Mouse (Mus musculus): ENCODE results near the gene Tmem128. TPM values are rescaled to one million over a fixed set of nuclear protein-coding genes. Genes with fewer than 3 reads are reported as not detected.

Tmem128 gene
- 82.6 and 100 TPM in 2 replicates for polyA plus RNA-seq (2014; fragmentation: Nextera tagmentation; extraction: Ambion mirVana)

DNA sequence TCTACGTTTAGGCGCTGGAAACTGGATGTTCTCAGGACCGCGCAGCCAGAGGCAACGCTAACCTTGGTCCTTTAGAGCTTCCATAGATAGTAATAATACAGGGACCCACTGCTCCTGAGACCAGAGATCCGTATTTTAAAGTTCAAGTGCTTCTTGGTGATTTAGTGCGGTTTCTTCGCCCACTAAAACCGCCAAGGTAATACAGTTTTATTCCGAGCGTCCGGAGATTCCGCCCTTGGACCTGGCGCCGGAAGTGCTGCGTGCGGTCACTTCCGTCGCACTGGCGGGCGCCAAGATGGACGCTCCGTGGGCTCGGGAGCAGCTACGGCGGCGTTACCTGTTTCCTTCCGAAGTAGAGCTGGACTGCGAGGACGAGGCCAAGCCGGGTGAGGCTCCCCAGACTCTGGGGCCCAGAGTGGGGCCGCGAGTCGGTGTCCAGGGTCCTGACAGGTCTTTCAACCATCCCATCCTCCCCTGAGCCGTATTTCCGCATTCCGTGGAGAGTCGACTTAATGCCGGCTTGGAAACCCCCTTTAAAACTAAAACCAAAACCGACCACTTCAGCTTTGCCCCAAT is at the start of gene Tmem128:
TSS of gene Tmem128 (plus strand) at position 79 of the 576 bp plus-strand sequence.
- Histone ChIP-seq H3K9me3 (ENCODE audit: control insufficient read depth, low read length) (no peaks in the 10 kb centered on the region; the same call in 1 of the 2 replicates), H3K4me3 (ENCODE audit: low read depth, low read length) (peak within 1 kb of the TSS; percentile 87), H3K9ac (ENCODE audit: low read length) (peak within 1 kb of the TSS; percentile 88), H3K27ac (ENCODE audit: low read depth, low read length) (peak within 1 kb of the TSS; percentile 50; the same call in 1 of the 2 replicates), H3K4me2 (ENCODE audit: low read depth, low read length, severe bottlenecking) (peak within 1 kb of the TSS; percentile 82), H3K27me3 (ENCODE audit: control insufficient read depth, insufficient read depth, low read length) (no peaks in the 10 kb centered on the region), H3K36me3 (ENCODE audit: control insufficient read depth, insufficient read depth, low read length) (no peaks in the 10 kb centered on the region; the same call in 1 of the 2 replicates), H3K4me1 (replicated peaks; ENCODE audit: control insufficient read depth, insufficient read depth, low read length) (no peaks in the 10 kb centered on the region)
- ATAC-seq (replicated peaks; ENCODE audit: low FRiP score): peak; percentile 65; the same call in 1 of the 2 replicates
- peak; percentile 73 for DNase-seq (ENCODE audit: low spot score)
- WGBS: under 1% methylated on average over 40 of the region's 40 CpGs

DNA sequence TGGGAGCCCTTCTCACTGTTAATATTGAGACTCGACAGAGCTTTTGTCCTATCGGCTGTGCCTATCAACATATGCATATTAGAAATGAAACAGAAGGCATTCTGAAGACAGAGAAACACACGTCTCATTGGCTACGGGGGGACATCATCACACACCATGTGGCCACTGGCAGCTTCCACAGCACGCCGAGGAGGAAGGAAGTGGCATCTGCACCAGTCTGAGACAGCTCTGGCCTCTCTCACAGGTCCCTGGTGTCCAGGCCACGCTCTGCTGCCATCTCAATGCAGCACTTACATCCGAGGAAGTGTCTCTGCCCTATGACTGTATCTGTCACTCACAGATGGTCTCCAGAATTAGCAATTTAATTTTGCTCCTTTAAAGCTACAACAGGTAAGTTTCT is 48.3 kb upstream of the Tmem128 start:
- peaks cover 14% of the 10 kb centered on the region for H3K36me3 ChIP-seq (ENCODE audit: control insufficient read depth, insufficient read depth, low read length)
- no peaks in the 10 kb centered on the region for H3K9me3 ChIP-seq (ENCODE audit: control insufficient read depth, low read length)
- 95% methylated on average over 8 of the region's 8 CpGs for WGBS
- H3K9ac ChIP-seq (ENCODE audit: low read length): no peak overlapping the region
- H3K4me2 ChIP-seq (ENCODE audit: low read depth, low read length, severe bottlenecking): no peak overlapping the region
- no peak overlapping the region for H3K4me3 ChIP-seq (ENCODE audit: low read depth, low read length)
- no peaks in the 10 kb centered on the region for H3K27me3 ChIP-seq (ENCODE audit: control insufficient read depth, insufficient read depth, low read length)
- ATAC-seq (replicated peaks; ENCODE audit: low FRiP score) (no peak), DNase-seq (ENCODE audit: low spot score) (no peak)
- no peaks in the 10 kb centered on the region for H3K4me1 ChIP-seq (replicated peaks; ENCODE audit: control insufficient read depth, insufficient read depth, low read length)
- H3K27ac ChIP-seq (ENCODE audit: low read depth, low read length): no peak overlapping the region

DNA sequence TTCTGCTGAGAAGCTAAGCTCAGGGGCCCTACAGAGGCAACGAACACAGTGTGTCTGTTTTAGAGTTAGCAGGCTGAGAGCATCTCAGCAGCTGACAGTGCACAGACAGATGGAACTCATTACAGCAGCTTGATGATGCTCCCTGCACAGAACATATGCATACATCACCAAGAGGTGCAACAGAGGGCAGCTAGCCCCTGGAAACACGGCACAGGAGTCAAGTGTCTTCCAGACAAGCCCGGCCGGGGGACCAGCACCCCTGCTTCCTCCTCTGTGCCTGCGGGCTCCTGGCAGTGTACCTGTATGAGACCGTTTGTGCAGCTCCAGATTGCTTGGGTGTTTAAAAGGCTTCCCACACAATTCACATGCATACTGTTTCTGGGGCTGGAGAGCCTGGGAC is 47.0 kb upstream of the Tmem128 start:
- Histone ChIP-seq H3K9ac (ENCODE audit: low read length) (no peak overlapping the region), H3K27ac (ENCODE audit: low read depth, low read length) (no peak overlapping the region), H3K27me3 (ENCODE audit: control insufficient read depth, insufficient read depth, low read length) (no peaks in the 10 kb centered on the region), H3K36me3 (ENCODE audit: control insufficient read depth, insufficient read depth, low read length) (peaks cover 14% of the 10 kb centered on the region), H3K9me3 (ENCODE audit: control insufficient read depth, low read length) (no peaks in the 10 kb centered on the region), H3K4me1 (replicated peaks; ENCODE audit: control insufficient read depth, insufficient read depth, low read length) (no peaks in the 10 kb centered on the region), H3K4me2 (ENCODE audit: low read depth, low read length, severe bottlenecking) (no peak overlapping the region), H3K4me3 (ENCODE audit: low read depth, low read length) (no peak overlapping the region)
- ATAC-seq (replicated peaks; ENCODE audit: low FRiP score): no peak
- 87% methylated on average over 6 of the region's 6 CpGs for WGBS
- DNase-seq (ENCODE audit: low spot score): no peak

DNA sequence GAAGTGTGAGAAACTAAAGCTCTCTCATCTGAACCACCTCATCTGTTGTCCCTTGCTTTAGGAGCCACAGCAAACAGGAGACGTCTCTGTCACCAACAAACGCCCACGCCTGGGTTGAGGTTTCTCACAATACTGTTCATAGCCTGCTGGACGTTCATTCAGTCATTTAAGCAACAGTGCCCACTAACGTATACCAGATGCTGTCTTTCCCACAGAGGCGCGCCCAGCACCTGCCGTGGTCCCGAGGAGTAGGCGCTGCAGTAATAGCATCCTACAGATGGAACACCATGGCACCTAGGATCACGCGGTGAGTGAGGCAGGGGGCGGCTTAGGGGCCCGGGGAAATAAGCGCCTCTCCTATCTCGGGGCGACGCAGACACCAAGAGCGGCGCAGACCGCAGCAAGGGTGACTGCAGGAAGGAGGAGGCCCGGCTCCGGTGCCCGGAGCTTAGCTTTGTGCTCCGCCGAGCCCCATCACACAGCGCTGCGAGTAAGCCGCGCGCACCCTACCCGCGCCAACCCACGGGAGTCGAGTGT is 40.1 kb upstream of the Tmem128 start:
- Histone ChIP-seq H3K4me1 (replicated peaks; ENCODE audit: control insufficient read depth, insufficient read depth, low read length) (peaks cover 11% of the 10 kb centered on the region), H3K9ac (ENCODE audit: low read length) (peak overlapping the region; percentile 86), H3K4me3 (ENCODE audit: low read depth, low read length) (peak overlapping the region; percentile 85), H3K27ac (ENCODE audit: low read depth, low read length) (no peak overlapping the region), H3K9me3 (ENCODE audit: control insufficient read depth, low read length) (no peaks in the 10 kb centered on the region), H3K27me3 (ENCODE audit: control insufficient read depth, insufficient read depth, low read length) (no peaks in the 10 kb centered on the region), H3K36me3 (ENCODE audit: control insufficient read depth, insufficient read depth, low read length) (no peaks in the 10 kb centered on the region), H3K4me2 (ENCODE audit: low read depth, low read length, severe bottlenecking) (peak overlapping the region; percentile 79)
- WGBS: under 1% methylated on average over 30 of the region's 35 CpGs
- DNase-seq (ENCODE audit: low spot score): no peak
- peak; percentile 84 for ATAC-seq (replicated peaks; ENCODE audit: low FRiP score)

- Histone ChIP-seq H3K27ac (ENCODE audit: low read depth, low read length) (no peak within 1 kb of the TSS), H3K36me3 (ENCODE audit: control insufficient read depth, insufficient read depth, low read length) (no peaks in the 10 kb centered on the region; the same call in 1 of the 2 replicates), H3K27me3 (ENCODE audit: control insufficient read depth, insufficient read depth, low read length) (no peaks in the 10 kb centered on the region), H3K4me1 (replicated peaks; ENCODE audit: control insufficient read depth, insufficient read depth, low read length) (peaks cover 11% of the 10 kb centered on the region), H3K4me2 (ENCODE audit: low read depth, low read length, severe bottlenecking) (peak within 1 kb of the TSS; percentile 88), H3K9me3 (ENCODE audit: control insufficient read depth, low read length) (no peaks in the 10 kb centered on the region), H3K9ac (ENCODE audit: low read length) (peak within 1 kb of the TSS; percentile 86), H3K4me3 (ENCODE audit: low read depth, low read length) (peak within 1 kb of the TSS; percentile 85)
- DNase-seq (ENCODE audit: low spot score): peak; percentile 96
- ATAC-seq (replicated peaks; ENCODE audit: low FRiP score): peak; percentile 93
- WGBS: under 1% methylated on average over 54 of the region's 55 CpGs
Measured at GRCm38 (mm10) chr5:38220328-38220912, 39.6 kb upstream of the Tmem128 start, which contains the start of the genes Zbtb49 and Lyar. Gene Zbtb49 (minus strand): TSS chr5:38220457. Gene Lyar (plus strand): TSS chr5:38220470.

- Histone ChIP-seq H3K9me3 (ENCODE audit: control insufficient read depth, low read length) (no peaks in the 10 kb centered on the region), H3K4me3 (ENCODE audit: low read depth, low read length) (no peak overlapping the region), H3K36me3 (ENCODE audit: control insufficient read depth, insufficient read depth, low read length) (no peaks in the 10 kb centered on the region; the same call in 1 of the 2 replicates), H3K27me3 (ENCODE audit: control insufficient read depth, insufficient read depth, low read length) (no peaks in the 10 kb centered on the region), H3K27ac (ENCODE audit: low read depth, low read length) (no peak overlapping the region), H3K9ac (ENCODE audit: low read length) (no peak overlapping the region), H3K4me1 (replicated peaks; ENCODE audit: control insufficient read depth, insufficient read depth, low read length) (no peaks in the 10 kb centered on the region), H3K4me2 (ENCODE audit: low read depth, low read length, severe bottlenecking) (no peak overlapping the region)
- DNase-seq (ENCODE audit: low spot score): peak; percentile 74
- 59% methylated on average over 4 of the region's 4 CpGs for WGBS
- peak; percentile 64 for ATAC-seq (replicated peaks; ENCODE audit: low FRiP score)
Measured at GRCm38 (mm10) chr5:38235422-38235821, 24.6 kb upstream of the Tmem128 start.

DNA sequence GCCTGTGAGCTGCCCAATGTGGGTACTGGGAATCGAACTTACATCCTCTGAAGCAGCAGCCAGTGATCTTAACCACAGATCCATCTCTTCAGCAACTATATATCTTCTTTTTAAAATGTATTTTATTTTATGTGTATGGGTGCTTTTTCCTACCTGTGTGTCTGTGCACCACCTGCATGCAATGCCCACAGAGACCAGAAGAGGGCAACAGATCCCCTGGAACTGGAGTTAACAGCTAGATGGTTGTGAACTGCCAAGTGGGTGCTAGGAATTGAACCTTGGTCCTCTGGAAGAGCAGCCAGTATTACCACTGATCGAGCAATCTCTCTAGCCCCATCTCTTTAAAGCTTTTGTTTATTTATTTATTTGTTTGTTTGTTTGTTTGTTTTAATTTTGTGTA is 23.4 kb upstream of the Tmem128 start:
- ATAC-seq (replicated peaks; ENCODE audit: low FRiP score): no peak
- Histone ChIP-seq H3K27ac (ENCODE audit: low read depth, low read length) (no peak overlapping the region), H3K4me2 (ENCODE audit: low read depth, low read length, severe bottlenecking) (no peak overlapping the region), H3K9ac (ENCODE audit: low read length) (no peak overlapping the region), H3K27me3 (ENCODE audit: control insufficient read depth, insufficient read depth, low read length) (no peaks in the 10 kb centered on the region), H3K4me1 (replicated peaks; ENCODE audit: control insufficient read depth, insufficient read depth, low read length) (peaks cover 2% of the 10 kb centered on the region; the same call in 1 of the 2 replicates), H3K4me3 (ENCODE audit: low read depth, low read length) (no peak overlapping the region), H3K36me3 (ENCODE audit: control insufficient read depth, insufficient read depth, low read length) (no peaks in the 10 kb centered on the region; the same call in 1 of the 2 replicates), H3K9me3 (ENCODE audit: control insufficient read depth, low read length) (no peaks in the 10 kb centered on the region)
- WGBS: 90% methylated on average over 2 of the region's 2 CpGs
- peak; percentile 29 for DNase-seq (ENCODE audit: low spot score)

DNA sequence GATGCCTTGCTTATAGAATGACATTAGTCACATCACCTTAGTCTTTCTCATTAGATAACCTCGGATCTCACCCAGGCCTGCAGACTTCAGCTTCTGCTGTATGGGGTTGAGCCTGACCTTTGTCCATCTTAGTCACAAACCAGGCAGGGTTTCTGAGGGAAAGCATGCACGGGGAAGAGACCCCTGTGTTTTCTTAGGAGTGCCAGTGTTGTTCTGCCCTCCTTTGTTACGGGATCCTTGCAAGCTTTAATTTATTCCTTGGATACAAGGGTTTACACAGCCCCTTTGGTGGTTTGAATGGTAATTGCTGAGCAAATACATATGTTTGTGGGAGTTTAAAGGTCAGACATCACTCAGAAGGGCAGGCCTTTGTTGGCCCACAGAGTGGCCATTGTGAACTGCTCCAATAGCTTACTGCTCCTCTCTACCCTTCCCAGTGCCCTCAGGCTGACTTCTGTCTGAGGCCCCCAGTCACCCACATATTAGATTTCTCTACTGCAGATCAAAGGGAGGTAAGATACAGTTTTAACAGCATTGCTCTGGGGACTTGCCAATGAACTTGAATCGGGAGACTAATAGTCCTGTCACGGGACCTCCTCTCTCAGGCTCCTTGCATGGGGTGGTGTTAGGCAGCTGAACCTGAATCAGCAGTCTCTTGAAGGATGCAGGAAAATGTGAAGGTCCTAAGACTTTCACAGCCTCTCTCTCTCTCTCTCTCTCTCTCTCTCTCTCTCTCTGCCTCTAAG is 19.1 kb upstream of the Tmem128 start:
- H3K27ac ChIP-seq (ENCODE audit: low read depth, low read length): no peak overlapping the region
- no peak overlapping the region for H3K4me2 ChIP-seq (ENCODE audit: low read depth, low read length, severe bottlenecking)
- no peaks in the 10 kb centered on the region for H3K9me3 ChIP-seq (ENCODE audit: control insufficient read depth, low read length)
- H3K9ac ChIP-seq (ENCODE audit: low read length): no peak overlapping the region
- peaks cover 2% of the 10 kb centered on the region; the same call in 1 of the 2 replicates for H3K4me1 ChIP-seq (replicated peaks; ENCODE audit: control insufficient read depth, insufficient read depth, low read length)
- no peak overlapping the region for H3K4me3 ChIP-seq (ENCODE audit: low read depth, low read length)
- WGBS: 32% methylated on average over 5 of the region's 5 CpGs
- peak; percentile 36 for DNase-seq (ENCODE audit: low spot score)
- no peaks in the 10 kb centered on the region for H3K27me3 ChIP-seq (ENCODE audit: control insufficient read depth, insufficient read depth, low read length)
- no peak for ATAC-seq (replicated peaks; ENCODE audit: low FRiP score)
- H3K36me3 ChIP-seq (ENCODE audit: control insufficient read depth, insufficient read depth, low read length): no peaks in the 10 kb centered on the region
